Mouse (Mus musculus) retina, adult 2 months (tissue): Measurements from ENCODE around the gene Farsb.

Experiments used
- DNase-seq: peaks from one replicate; pipeline ENCODE4 v3.0.0-alpha.2; 2012; ENCODE audit warnings: low read depth, low spot score

Gene Farsb

DNA sequence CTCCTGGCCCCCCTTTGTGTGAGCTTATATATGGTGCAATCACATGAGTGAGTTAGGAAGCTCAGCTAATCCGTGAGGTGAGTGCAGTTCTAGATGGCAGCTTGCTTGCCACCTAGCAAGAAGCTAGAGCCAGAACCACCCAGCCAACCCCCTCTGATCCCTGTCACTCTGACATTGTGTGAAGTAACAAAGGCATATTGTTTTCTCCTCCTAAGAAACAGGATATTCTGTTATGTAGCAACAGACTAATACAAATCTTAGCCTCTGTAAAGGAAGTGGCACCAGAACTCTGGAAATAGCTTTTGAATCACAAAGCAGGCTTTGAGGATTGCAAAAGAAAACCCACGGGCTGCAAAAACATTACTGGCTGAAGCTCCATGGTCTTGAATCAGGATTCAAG lies 4.3 kb downstream of the Farsb start:
- DNase-seq: no peak

DNA sequence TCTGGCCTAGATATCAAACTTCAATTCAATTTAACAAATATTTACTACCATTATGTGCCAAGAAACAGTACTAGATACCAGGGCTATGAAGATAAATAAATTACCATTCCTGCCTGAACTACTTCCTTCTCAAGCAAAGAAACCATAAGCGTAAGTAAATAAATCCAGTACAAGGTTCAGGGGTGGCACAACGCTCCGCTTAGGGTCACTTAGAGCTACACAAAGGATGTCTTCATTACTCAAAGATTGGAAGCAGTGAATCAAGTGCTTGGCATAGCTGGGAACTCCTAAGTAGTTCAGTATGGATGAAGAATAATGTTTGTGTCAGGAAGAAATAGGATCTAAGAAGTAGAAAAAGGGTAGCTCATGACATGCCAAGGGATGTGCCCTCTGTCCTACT lies 5.3 kb downstream of the Farsb start:
- DNase-seq: no peak

DNA sequence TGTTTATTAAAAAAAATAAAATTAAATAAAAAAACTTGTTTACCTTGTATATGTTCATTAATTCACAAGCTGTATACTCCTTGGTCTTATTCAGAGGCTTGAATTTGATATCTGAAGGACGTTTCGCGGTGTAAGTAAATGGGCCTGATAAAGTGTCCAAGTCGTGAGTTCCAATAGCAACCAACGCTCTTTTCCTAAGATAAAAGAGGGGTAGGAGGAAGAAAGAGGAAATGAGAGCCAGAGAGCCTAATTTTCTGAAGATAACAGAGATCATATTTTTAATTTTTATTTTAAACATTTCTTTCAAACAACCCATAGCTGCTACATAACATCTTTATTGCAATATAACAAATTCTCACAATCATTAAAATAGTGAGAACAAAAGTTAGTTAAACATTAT lies 16.3 kb downstream of the Farsb start:
- no peak for DNase-seq

DNA sequence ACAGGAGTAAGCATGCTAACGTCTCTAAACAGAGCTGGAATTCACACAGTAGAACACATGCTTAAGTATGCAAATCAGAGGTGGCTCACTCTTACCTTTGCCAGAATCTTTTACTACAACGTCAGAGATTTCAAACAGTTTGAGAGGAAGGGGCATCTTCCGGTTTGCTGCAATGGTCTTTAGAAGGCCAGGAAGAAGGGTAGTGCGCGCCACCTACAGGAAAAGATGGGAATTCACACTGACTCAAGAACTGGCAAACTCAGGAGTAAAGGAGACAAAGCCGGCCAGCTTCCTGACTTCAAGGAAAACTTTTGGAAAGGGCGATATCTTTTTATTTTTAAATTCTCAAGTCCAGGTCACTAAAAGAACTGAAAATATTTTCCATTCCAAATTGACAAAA lies 34.0 kb downstream of the Farsb start:
- DNase-seq: no peak

DNA sequence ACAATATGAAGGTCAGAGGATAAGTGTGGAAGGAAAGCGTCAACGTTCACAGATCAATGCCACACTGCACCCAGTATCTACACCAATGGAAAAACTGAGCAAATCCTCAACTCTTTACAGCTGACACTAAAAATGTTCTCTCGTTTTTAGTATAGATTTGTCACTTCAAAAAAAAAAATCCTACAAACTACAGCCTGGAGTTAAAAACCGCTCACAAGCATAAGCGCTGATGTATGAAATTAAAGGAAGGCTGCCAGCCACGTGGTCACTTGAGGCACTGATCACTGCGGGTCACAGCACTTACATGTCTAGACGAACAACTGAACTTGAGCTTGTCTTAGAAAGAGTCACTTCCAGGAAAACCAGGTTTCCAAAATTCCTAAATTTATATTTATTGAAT lies 34.8 kb downstream of the Farsb start:
- no peak for DNase-seq

DNA sequence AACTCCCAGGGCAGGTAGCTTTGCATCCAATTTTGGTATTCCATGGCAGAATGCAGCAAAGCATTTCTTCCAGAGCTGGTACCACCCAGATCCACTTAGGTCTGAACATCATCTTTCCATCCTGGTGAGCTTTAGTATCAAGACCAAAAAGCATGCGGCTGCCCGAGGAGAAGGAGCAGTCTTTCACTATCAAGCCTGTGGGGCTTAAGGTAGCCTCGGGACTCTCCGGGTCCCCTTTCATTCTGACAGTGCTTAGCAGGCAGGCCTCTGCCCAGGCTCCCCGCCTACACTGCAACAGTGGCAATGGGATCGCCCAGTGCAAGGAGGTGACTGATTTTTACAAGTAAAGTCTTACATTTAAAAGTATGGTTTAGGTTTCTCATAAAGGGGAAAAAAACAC lies 36.2 kb downstream of the Farsb start:
- no peak for DNase-seq

DNA sequence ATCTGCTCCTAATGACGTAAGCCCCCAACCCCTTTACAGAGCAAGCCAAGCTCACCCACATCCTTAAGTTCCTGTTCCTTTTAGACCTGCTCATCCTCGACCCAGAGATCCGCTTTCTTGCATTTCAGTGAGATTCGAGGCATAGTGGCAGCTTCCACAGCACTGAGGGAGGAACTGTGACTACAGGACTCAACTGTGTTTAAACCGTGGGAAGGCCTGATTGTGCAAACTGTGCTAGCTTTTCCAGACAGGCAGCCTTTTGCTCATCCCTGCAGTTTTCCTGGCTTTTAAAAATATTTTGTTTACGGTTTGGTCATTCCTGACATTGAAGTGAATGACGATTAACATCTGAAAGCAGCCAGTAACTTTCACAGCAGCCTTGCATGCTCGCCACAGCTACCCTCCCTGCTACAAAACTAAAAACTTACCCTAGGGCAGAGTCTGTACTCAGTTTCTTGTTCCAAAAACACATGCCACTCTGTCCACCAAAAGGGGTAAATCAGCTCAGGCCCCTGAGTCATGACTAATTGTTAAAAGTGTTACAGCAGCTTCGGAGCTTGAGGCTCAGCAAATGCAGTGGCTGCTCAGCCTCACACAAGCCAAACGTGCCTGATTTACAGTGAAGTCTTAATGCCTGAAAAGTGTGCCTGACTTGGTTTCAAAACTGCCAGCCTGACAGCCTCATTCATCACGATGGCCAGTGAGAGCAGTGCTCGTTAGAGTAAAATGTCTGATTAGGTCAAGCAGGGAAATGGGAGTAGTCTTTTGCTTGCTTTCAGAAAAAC lies 37.4 kb downstream of the Farsb start:
- no peak for DNase-seq

DNA sequence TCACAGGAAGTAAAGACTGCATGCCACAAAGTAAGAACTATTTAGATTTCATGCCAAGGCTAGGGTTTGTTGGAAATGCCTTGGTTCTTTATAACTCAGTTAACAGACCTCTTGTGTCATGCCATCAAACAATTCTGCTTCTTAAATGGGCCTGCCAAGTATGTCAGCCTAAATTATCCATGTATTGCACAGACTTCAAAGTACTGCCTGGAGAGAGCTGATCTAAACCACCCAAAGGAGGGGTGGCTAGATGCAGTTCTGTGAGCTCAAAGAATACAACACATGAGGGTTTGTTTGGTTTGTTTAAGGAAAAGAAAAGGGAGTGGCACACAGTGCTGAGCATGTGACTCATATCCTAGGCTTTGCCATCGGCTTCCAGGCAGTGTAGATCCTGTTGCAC lies 40.6 kb downstream of the Farsb start:
- no peak for DNase-seq

DNA sequence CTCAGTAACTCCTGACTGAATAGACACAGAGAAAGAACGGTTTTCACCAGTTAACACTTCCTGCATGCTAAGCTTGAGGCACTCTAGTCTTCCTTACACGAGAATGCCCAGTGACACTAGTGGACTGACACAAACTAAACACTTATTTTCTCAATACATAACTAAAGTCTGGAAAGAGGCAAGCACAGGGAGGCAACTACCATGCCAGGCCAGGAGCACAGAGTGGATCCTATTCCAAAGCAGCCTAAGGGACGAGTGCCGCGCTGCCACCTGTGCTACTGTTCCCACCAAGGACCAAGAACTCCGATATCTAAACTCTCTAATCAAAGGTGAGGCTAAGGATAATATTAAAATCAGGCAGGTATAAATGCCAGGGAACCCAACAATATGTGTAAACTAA lies 42.0 kb downstream of the Farsb start:
- DNase-seq: no peak

DNA sequence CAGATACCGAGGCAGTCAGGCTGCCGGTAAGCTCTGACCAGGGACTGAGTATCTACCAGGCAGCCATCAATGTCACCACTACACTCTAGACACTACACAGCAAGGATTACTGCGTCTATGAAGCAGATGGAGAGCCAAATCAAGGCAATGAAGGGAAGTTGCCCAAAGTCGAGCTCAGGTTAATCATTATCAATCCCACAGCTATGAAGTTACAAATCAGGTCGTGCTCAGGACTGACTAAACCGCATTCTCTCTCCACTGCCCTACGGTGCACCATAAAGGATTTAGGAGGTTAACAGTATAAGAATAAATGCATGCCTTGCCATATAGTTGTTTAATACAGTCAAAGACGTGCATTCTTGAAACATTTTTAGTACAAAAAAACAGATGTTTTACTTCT lies 42.5 kb downstream of the Farsb start:
- no peak for DNase-seq

DNA sequence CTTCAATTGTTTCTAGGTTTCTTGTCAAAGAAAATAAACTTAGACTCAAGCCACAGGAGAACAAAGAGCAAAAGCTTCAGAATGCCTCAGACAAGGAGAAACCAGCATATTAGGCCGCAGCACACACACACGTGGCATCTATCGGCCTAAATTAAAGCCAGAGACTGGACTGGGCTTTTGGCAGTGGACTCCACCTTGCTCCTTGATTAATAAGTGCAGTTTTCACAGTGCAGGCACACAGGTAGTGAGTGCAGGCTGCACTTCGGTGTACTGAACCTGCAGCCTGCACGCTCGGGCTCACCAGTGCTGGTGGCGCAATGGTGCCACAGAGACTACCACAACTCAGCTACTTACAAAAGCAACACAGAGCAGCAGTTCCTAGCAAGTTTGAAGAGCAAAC lies 45.6 kb downstream of the Farsb start:
- no peak for DNase-seq

DNA sequence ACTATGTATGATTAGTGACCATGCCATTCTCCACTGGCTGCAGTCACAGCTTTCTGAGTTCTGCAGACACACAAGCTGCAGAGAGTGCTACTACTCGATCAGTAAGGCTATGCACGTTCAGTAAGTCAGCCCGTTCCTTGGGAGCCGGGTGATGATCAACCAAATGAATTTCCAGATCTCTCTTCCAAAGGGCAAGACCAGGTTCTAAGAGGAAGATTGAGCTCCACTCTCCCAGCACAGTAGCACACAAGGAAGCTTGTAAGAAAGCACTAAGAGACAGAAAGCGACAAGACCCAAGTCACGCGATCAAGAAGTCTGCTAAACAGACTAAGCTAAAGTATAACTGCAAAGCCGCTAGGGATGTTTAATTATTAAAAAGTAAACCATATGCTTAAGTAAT lies 48.0 kb downstream of the Farsb start:
- DNase-seq: no peak

DNA sequence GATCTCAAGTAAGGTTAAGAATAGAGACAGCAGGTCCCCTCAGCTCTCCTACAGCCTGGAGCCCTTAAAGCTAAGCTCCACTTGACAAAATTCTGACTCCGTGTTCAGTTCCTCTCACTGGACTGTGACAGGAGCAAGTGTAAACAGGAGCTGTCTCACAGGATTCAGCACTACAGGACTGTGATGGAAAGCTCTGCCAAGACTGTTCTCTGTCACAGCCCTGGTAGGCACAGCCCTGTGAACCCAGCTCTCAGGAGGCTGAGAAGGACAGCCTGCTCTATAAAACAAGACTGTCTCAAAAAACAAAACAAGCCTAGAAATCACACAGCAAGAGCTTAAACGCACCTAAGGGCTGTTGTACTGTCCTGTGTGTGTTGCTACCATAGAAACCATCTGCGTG lies 51.5 kb downstream of the Farsb start:
- DNase-seq: no peak

DNA sequence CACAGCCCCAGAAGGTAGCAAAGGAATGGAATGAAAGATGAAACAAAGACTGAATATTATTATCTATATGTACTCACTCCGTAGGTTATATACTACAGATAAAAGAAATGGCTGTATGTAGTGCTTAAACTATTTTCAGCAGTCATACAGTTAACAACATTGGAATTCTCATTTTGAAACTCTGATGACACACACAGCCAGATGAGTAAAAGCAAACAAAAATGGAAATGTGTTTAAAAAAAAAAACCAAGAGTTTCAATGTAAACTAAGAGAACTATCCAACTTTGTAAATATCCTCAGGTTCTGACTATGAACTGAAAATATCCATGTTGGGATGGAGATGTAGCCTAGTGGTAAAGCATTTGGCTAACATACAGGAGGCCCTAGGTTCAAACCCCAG lies 52.3 kb downstream of the Farsb start:
- no peak for DNase-seq

DNA sequence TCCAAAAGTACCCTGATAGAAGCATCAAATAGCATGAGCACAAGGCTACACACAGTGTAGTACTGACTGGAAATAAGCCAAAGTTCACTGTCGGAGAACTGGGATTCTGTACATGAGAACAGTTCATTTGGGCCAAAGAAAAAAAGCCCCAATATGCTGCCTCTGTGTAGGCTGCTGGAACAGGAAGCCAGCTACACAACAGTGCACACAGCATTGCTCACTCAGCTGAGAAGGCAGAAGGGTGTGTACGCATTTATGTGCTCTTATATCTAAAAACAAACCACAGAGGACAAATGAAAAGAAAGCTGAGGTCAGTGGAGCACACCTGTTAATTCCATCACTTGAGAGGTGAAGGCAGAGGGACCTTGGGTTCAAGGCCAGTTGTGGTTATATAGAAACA lies 52.7 kb downstream of the Farsb start:
- no peak for DNase-seq

DNA sequence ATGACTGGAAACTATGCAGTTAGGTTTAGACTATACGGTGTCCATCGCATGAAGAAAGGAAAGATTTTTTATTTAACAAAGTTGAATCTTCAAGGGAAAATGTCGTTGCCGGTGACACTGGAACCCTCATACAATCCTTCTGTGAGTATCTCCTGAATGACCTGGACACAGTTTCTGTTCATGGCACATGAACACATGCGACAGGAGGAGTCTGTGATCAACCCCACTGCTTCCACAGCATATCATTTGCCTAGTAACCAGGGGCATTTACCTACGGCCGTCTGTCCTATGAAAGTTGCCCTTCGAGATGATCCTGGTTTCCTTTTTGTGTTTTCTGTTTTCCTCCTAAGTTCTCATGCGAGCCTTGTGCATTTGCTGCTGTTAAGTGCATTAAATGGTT lies 55.2 kb downstream of the Farsb start:
- DNase-seq: no peak

DNA sequence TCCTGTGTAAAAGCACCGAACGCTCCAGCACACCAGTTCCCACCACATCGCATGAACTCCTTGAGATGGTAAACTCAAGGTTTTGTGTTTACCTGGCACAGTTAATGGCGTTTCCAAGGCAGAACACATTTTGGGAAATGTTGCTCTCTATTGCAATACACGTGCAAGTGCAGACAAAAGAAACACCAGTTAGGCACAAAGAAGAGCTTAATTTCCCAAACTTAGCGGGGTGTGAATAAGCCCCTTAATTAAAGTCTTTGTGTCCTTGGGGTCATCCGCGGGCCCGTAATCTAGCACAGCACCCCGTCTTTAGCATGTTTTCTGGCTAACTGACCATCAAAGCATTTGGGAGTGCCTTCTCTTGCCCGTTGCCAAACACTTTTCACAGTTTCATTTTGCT lies 59.8 kb downstream of the Farsb start:
- DNase-seq: no peak

DNA sequence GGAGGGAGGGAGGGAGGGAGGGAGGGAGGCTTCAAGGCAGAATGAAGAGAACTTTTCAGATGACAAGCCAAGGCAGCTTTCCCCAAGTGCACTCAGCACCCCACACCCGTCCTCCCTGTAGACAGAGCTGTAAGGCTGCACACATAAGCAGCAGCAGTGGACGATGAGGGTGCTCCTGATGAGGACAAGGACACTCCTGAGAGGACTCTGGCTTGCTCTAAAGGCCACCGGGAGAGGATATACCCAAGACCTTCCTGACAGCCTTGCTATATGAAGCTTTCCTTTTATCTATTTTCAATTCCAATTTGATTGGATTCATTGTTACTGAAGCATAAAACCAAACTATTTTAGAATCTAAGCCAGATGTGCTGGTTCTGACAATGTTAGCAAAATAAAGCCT lies 61.9 kb downstream of the Farsb start:
- DNase-seq: no peak

DNA sequence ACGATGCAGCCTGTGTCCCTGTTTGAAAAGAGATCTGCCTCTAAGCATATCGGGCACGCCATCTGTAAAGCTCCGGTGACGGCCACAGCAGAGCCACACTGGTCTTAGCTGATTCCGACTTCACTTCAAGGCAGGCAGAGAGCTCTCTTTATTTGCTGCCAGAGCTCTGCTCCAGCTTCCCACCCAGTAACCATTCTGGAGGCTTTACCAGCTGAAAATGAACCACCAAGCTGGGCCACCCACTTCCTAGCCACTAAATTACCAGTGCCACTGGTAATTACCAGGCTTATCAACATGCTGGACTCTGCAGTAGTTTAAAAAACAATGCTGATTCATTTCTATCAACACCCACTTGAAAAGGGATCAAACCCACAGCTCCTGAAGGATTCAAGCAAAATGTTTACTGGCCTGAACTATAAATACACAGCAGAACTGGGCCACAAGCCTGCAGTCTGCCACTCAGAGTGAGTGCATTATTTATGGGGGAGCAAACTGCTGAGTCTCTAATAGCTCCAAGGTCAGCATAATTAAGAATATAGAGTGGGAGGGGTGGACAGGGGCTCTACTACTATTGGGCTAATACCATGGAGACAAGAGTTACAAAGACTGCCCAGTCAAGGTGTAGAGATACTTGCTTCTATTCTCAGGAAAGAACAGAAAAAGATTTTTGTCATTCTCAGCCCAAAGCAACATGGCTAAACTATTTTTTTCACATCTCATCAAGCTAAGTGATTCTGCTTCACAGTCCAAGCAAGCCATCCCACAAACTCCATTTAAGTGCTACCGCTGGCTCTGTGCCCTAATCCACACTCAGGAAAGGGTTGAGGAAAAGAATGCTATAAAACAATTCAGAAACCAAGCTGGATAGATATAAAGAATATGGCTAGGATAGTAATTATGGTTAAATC lies 62.6 kb downstream of the Farsb start:
- no peak for DNase-seq

DNA sequence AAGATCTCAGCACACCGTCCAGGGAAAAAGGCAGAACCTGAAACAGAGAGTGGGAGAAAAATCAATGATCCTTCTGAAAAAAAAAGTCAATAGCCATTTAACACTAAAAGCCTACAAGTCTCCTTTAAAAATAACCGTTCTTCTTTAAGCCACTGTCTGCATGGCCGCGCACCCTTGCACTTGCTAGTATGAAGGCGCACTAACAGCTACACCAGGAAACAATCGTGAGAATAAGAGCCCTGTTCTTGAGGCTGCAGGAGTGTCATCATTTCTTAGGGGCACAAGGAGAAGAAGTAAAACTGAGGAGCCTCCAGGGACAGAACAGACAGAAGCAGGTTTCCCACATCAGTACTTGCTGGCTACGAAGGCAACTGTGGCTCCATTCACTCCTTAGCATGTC lies 63.4 kb downstream of the Farsb start:
- no peak for DNase-seq

DNA sequence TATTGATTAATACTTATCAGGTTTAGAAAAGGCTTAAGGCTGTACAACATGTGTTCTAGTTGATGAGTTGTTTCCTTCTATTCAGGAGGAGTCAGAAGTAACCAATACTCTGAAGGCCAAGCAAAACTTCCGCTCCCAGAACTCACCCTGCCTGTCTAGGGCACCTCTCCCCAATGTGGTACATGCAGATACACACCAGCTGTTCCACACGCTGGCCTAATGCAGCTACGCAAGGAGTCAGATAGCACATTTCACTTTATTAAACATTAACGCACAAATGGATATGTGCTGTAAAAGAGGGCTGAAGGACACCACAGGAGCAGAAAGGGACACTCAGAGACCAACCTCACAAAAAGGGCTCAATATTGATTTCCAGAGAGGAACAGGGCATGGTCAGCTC lies 63.8 kb downstream of the Farsb start:
- DNase-seq: no peak

DNA sequence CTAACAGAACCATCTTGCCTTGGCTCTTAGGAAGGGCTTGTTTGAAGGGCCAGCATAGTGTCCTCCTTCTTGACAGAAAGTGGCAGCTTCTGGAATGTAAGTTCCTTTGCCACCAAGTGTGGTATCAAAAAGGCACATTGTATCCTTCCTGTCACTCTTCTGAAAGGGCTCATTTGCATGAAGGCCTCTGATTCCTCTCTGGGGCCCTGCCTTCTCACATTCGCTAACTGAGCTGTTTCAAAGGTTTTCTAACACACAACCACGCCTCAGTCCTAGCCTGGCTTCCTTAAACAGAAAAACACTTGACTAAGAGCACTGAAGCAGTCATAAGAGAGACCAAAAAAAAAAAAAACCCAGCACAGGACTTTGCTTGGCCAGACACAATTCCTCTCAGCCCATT lies 66.1 kb downstream of the Farsb start:
- no peak for DNase-seq

DNA sequence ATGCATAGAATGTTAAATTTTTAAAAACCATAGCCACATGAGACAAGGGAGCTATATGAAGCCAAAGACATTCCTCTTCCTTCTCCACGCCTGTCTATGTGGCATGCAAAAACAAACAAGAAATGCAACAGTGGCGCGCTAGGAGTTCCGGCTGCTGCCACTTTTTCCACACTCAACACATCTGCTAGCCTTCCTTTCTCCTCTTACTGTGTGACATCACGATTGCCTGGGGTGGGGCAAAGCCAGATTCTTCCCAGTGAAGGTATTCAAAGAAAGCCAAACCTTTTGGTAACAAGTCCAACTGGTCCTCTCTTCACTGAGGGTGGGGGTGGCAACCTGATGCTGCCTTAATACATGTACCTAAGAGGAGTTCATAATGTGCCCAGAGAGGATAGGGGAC lies 66.9 kb downstream of the Farsb start:
- no peak for DNase-seq
